Mouse (Mus musculus): ENCODE measurements around the gene Rasgrf1. TPM values are rescaled to one million over a fixed set of nuclear protein-coding genes. Genes with fewer than 3 reads are reported as not detected.

Rasgrf1 gene
- polyA plus RNA-seq, 3 experiments from 2014 or later = 0.30 to 0.47 TPM; not detected in 1

- ATAC-seq = no peak
These were observed 1.8 kb upstream of the Rasgrf1 start for GRCm38 (mm10) chr9:89907941-89908340.

- no peak for ATAC-seq
These were observed 1.1 kb upstream of the Rasgrf1 start for GRCm38 (mm10) chr9:89908601-89909000.

- no peak for ATAC-seq
These were observed 298 bp downstream of the Rasgrf1 start for GRCm38 (mm10) chr9:89910011-89910400.

GRCm38 (mm10) chr9:89910741-89911444, 1.2 kb downstream of the Rasgrf1 start:
- ATAC-seq = no peak

- no peak for ATAC-seq
These were observed 2.3 kb downstream of the Rasgrf1 start for GRCm38 (mm10) chr9:89911891-89912549.

GRCm38 (mm10) chr9:89913135-89913534, 3.4 kb downstream of the Rasgrf1 start:
- no peak for ATAC-seq

- ATAC-seq = no peak
These were observed 6.8 kb downstream of the Rasgrf1 start for GRCm38 (mm10) chr9:89916471-89916870.

- ATAC-seq = no peak
These were observed 7.7 kb downstream of the Rasgrf1 start for GRCm38 (mm10) chr9:89917431-89917830.

- ATAC-seq = no peak
These were observed 9.1 kb downstream of the Rasgrf1 start for GRCm38 (mm10) chr9:89918832-89919231.

GRCm38 (mm10) chr9:89921121-89921520, 11.4 kb downstream of the Rasgrf1 start:
- ATAC-seq = no peak

GRCm38 (mm10) chr9:89922666-89923065, 13.0 kb downstream of the Rasgrf1 start:
- ATAC-seq = no peak

- no peak for ATAC-seq
These were observed 15.1 kb downstream of the Rasgrf1 start for GRCm38 (mm10) chr9:89924836-89925235.

GRCm38 (mm10) chr9:89928497-89928896, 18.8 kb downstream of the Rasgrf1 start:
- no peak for ATAC-seq

- ATAC-seq = no peak
These were observed 30.7 kb downstream of the Rasgrf1 start for GRCm38 (mm10) chr9:89940428-89940827.

GRCm38 (mm10) chr9:89946830-89947229, 37.1 kb downstream of the Rasgrf1 start:
- no peak for ATAC-seq

GRCm38 (mm10) chr9:89948602-89949001, 38.9 kb downstream of the Rasgrf1 start:
- ATAC-seq = no peak

- ATAC-seq = no peak
These were observed 44.0 kb downstream of the Rasgrf1 start for GRCm38 (mm10) chr9:89953596-89954215.

- no peak for ATAC-seq
These were observed 45.3 kb downstream of the Rasgrf1 start for GRCm38 (mm10) chr9:89954860-89955479.

GRCm38 (mm10) chr9:89958959-89959358, 49.3 kb downstream of the Rasgrf1 start:
- ATAC-seq = no peak

GRCm38 (mm10) chr9:89964091-89964490, 54.4 kb downstream of the Rasgrf1 start:
- ATAC-seq = no peak

GRCm38 (mm10) chr9:89967716-89968115, 58.0 kb downstream of the Rasgrf1 start:
- ATAC-seq = no peak

GRCm38 (mm10) chr9:89968836-89969450, 59.2 kb downstream of the Rasgrf1 start:
- ATAC-seq = no peak

- ATAC-seq = no peak
These were observed 60.6 kb downstream of the Rasgrf1 start for GRCm38 (mm10) chr9:89970271-89970670.

All from inflammation-experienced regulatory T-cells, adult 6 months (primary cell).